Mouse (Mus musculus): ENCODE measurements around the gene Fhod1.
A peak's percentile ranks its signal among the peaks of the same experiment; 100 is the strongest.

The Fhod1 gene

DNA sequence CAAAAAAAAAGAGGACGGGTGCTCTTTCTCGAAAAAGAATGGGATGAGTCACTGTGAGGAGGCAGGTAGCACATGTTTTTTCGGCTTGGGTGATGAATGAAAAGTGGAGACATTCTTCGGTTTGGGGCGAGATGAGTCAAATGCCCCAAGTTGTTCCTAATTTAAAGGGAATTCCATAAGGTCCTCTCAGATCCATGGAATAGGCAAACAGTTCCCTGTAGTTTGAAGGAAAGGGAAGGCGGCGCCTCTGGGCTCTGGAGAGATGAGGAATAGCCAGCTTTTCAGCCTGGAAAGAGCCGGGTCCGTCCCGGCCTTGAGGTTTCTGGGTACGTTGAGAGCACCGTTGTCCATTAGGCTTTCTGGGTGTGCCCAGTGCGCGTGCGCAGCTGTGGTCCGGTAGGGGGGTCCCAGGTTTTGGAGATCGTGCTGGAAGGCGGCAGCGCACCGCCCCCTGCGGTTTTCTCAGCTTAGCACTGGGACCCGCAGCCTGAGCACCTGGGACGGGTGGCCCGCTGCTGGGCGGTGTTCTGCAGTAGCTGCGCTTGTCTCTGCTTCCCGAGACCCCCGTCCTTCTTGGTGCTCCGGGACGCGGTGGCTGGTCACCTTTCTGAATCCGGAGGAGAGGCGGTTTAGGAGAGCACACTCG, 820 bp upstream of the Fhod1 start, which contains the start of gene Slc9a5:
Gene Slc9a5, plus strand, starts transcription at position 394 of the 646 bp plus-strand sequence.
- peak; percentile 74 to 80 for DNase-seq

DNA sequence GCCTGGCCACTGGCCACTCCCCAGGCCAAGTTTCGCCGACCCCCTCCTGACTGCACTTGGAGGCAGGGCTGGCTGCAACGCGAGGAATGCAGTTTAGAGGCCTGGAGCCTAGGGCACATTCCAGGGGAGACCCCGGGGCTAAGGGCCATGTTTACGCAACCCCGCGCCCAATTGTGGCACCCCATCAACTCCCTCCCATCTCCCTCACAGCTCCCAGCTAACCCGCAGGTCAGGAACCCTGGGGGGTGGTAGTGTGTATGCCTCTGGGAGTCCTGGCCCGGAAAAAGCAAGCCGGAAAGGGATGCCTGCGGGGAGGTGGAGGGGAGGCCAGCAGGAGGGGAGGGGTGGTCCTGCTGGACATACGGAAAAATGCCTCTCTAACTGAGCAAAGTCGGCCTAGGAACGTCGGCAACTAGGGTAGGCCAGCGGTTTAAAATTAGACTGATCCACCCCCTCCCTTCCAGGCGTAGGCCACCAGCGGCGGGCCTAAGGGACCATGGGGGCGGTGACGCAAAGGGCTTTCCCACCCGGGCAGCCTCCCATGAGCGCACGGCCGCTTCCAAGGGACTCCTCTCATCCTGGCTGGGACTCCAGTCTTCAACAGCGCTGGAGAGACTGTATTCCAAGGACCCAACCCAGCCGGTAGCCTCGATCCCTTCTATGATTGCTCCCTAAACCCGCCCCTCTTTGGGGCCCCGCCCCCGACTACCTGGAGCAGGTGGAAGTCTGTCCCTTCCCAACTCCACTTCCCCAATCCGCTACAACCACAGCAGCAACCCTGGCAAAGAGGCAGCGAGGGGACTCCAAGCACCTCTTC, 934 bp downstream of the Fhod1 start:
- DNase-seq = peak in 1 of 2 experiments; percentile 54

- no peak for DNase-seq
Observed at GRCm38 (mm10) chr8:105345061-105345975, 2.4 kb downstream of the Fhod1 start.

GRCm38 (mm10) chr8:105343791-105344574, 3.8 kb downstream of the Fhod1 start:
- no peak for DNase-seq

- DNase-seq = no peak
Observed at GRCm38 (mm10) chr8:105342768-105343167, 5.0 kb downstream of the Fhod1 start.

- DNase-seq = no peak
Observed at GRCm38 (mm10) chr8:105341399-105341798, 6.4 kb downstream of the Fhod1 start.

GRCm38 (mm10) chr8:105339886-105340635, 7.7 kb downstream of the Fhod1 start:
- DNase-seq = peak in 1 of 2 experiments; percentile 12

DNA sequence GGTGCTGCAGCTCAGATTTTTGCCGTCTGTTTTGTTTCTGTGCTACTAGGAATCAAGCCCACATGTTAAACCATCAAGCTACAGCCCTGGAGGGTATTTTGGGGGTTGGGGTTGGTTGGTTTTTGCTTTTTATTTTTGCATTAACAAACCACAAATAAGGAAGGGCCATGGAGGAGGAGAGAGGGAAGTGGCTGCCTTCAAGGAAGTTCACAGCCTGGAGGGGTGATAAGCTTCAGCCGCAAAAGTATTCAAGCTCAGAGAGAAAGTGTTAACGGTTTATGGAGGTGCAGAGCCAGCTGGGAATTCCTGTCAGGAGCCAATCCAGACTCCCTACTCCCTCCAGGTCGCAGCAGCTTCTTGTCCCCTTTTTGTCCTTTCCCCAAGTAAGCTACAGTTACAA, 8.8 kb downstream of the Fhod1 start:
- DNase-seq = no peak

GRCm38 (mm10) chr8:105336373-105337130, 11.2 kb downstream of the Fhod1 start:
- peak in 1 of 2 experiments; percentile 34 for DNase-seq

GRCm38 (mm10) chr8:105332523-105332922, 15.2 kb downstream of the Fhod1 start:
- no peak for DNase-seq

DNA sequence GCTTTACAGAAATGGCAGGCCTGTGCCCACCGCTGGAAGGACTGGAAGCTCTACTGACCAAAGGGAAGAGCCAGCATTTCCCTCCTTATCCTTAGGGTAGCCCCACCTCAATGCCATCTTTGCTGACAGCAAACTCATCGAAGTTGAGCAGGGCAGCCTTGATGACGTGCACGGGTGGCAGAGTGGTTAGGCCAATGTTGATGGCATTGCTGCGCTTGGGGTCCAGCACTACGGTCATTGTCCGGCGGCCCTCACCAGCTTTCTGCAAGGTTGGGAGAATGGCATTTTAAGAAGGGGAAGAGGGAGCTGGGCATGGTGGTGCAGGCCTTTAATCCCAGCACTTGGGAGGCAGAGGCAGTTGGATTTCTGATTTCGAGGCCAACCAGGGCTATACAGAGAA, 15.8 kb downstream of the Fhod1 start:
- no peak for DNase-seq

DNA sequence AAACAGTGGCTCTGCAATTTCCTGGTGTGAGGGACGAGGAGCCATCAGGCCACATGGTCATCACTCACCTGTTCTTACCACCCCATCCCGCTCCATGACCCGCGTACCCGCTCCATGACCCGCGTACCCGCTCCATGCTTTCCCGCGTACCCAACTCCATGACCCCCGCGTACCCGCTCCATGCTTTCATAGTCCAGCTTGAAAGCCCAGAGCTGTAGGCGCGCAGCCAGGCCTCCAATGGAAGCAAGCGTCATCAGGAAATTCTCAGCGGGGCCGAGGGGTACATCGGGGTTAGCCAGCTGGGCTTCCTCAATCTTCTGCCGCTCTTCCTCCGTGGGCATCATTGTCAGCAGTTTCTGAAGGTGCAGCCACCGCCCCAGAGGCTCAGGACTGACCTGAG, 16.3 kb downstream of the Fhod1 start:
- peak in 1 of 2 experiments; percentile 30 for DNase-seq

- DNase-seq = no peak
Observed at GRCm38 (mm10) chr8:105330325-105330724, 17.4 kb downstream of the Fhod1 start.

- DNase-seq = peak in 1 of 2 experiments; percentile 16
Observed at GRCm38 (mm10) chr8:105326968-105327367, 20.8 kb downstream of the Fhod1 start.

DNA sequence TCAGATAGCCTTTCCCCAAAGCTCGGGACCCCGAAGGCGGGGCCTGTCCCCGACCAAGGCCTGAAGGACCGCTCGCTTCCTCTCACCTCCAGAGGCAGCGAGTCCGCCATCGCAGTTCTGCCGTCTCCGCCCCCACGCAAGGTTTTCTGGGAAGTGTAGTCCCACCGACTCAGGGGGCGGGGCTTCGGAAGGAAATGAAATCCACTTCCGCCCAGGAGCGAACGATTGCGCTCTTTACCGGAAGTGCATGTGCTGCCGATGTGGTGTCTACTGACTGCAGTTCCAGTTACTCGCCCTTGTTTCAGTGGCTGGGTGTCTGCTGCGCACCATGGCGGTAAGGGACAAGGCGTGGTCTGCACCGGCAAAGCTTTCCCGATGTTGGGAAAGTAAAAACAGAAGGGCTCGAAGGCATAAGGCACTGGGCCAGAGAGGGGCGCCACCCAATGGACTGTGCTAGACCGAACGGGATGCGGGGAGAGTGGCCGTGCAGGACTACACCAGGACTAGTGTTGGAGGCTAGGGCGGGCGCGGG, 21.5 kb downstream of the Fhod1 start, which contains the start of the genes Lrrc29 and Tmem208:
Gene Lrrc29, minus strand, starts transcription at position 138 of the 532 bp plus-strand sequence.
Gene Tmem208, plus strand, starts transcription at position 214 of the 532 bp plus-strand sequence.
- DNase-seq = peak; percentile 97 to 99

DNA sequence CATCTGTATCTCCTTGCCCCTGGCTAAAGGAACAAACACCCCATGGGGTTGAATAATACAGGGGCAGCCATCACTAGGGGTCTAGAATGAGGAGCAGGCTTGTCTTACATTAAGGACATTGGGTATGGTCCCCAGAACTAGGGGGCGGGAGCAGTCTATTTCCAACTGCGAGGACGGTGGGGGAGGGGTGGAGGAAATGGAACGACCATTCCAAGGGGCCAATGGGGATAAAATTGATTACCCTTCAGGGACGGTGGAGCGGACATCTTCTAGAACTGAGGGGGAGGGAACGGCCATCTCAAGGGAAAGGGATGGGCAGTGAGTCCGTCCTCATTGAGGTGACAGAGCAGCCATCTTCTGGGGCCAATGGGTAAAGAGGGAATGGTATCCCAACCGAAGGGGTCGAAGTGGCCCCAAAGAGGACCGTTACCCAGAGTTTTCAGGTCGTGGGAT, 22.1 kb downstream of the Fhod1 start:
- DNase-seq = peak in 1 of 2 experiments; percentile 60

DNA sequence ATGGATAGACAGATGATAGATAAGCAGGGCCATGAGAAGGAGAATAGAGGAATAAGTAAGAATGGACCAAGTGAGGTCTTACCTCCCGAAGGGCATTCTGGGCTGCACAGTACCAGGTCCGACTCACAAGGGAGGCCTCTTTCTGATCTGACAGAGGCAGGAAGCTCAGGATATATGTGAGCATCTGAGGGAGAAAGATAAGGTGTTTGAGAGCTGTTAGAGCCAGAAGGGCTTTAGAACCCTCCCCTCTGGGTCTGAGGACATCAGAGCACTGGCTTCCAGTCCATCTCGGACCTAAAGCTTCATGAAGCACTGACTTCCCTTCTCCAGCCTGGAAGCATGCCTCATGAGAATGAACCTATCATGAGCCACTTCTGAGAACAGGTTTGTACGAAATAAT, 24.6 kb downstream of the Fhod1 start:
- no peak for DNase-seq

- no peak for DNase-seq
Observed at GRCm38 (mm10) chr8:105318662-105319190, 29.0 kb downstream of the Fhod1 start.

DNA sequence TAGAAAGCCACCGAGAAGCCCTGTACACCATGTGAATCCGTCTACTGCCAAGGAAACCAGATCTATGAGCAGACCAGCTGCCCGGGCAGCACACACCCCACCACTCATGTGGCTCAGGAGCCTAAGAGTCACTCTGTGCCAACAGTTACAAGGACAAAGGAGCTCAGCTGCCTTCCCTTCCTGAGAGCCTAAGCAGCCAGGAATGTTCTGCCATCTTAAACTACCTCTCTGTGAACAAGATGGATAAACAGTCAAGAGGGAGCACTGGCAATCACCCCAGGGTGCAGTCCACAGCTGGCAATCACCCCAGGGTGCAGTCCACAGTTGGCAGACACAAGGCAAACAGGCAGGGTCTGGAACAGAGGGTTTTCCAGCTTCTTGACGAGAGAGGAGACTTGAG, 29.8 kb downstream of the Fhod1 start:
- peak in 1 of 2 experiments; percentile 17 for DNase-seq
